Mouse (Mus musculus) heart, postnatal 0 days (tissue): ENCODE data around the gene Elfn1. TPM values are rescaled to one million over a fixed set of nuclear protein-coding genes. Genes with fewer than 3 reads are reported as not detected.
A peak's percentile ranks its signal among the peaks of the same experiment; 100 is the strongest.

Experiments used
- ATAC-seq: fragments of 200-750 bp; cut with Nextera tagmentation; 2 replicates; pipeline ENCODE4 v1.8.0; 2017; ENCODE audit warnings: low read depth, moderate number of reproducible peaks, moderate library complexity; ENCODE audit not compliant: insufficient read depth
- DNase-seq: peaks from one replicate; pipeline ENCODE4 v3.0.0-alpha.2; 2016; ENCODE audit warnings: low spot score
- H3K27ac ChIP-seq: fragments of 300-500 bp; sonication (generic); 2 replicates; pipeline ENCODE4 v1.5.1; 2014; ENCODE audit warnings: low read depth, mild to moderate bottlenecking
- H3K27me3 ChIP-seq: fragments of 300-500 bp; sonication (generic); 2 replicates; pipeline ENCODE4 v1.6.1; 2014; ENCODE audit warnings: low read length, mixed read lengths; ENCODE audit not compliant: control insufficient read depth, insufficient read depth
- H3K36me3 ChIP-seq: fragments of 300-500 bp; sonication (generic); replicated peaks from 2 replicates; pipeline ENCODE4 v1.6.1; 2014; ENCODE audit warnings: low read length, mixed read lengths; ENCODE audit not compliant: control insufficient read depth, insufficient read depth
- H3K4me1 ChIP-seq: fragments of 300-500 bp; sonication (generic); 2 replicates; pipeline ENCODE4 v1.6.1; 2014; ENCODE audit warnings: antibody characterized with exemption; ENCODE audit not compliant: control insufficient read depth, insufficient read depth
- H3K4me2 ChIP-seq: fragments of 300-500 bp; sonication (generic); 2 replicates; pipeline ENCODE4 v1.6.1; 2014; ENCODE audit warnings: low read depth, mild to moderate bottlenecking, low read length, moderate library complexity
- H3K4me3 ChIP-seq: fragments of 300-500 bp; sonication (generic); 2 replicates; pipeline ENCODE4 v1.5.1; 2014; ENCODE audit warnings: low read depth, low read length
- H3K9ac ChIP-seq: fragments of 300-500 bp; sonication (generic); replicated peaks from 2 replicates; pipeline ENCODE4 v1.6.1; 2014; ENCODE audit warnings: low read depth, low read length, mixed read lengths
- H3K9me3 ChIP-seq: fragments of 300-500 bp; sonication (generic); replicated peaks from 2 replicates; pipeline ENCODE4 v1.6.1; 2016; ENCODE audit warnings: low read length; ENCODE audit not compliant: control insufficient read depth
- CTCF ChIP-seq: IDR thresholded peaks from 2 replicates; pipeline ENCODE4 v1.5.1; 2016; ENCODE audit warnings: antibody characterized with exemption, control low read depth, low read depth
- EP300 ChIP-seq: IDR thresholded peaks from 2 replicates; pipeline ENCODE4 v1.6.1; 2016; ENCODE audit warnings: antibody characterized with exemption, low read depth
- WGBS: fragments of 180-500 bp; shearing (Covaris S2); extraction: QIAGEN DNeasy Blood & Tissue Kit; methylation state at CpG from one replicate; pipeline ENCODE4 v1.1.7; 2014; 5-methylcytosine and 5-hydroxymethylcytosine counted together
- polyA plus RNA-seq: library from polyadenylated mRNA; unstranded; fragments of >200 nt; fragmentation: Nextera tagmentation; extraction: Ambion mirVana; gene quantifications from 2 replicates; pipeline ENCODE4 v1.2.1, GENCODE M21; 2015
- total RNA-seq: library from RNA; depleted of rRNA; stranded (reverse); fragments of >200 nt; gene quantifications from 2 replicates; pipeline ENCODE4 v1.2.3, GENCODE M21; 2014; ENCODE audit warnings: low replicate concordance; rRNA removed

Elfn1 gene
- total RNA-seq = 1.3 and 1.9 TPM in 2 replicates
- 0.07 and 0.10 TPM in 2 replicates for polyA plus RNA-seq

GRCm38 (mm10) chr5:139907714-139908242 lies at the start of gene Elfn1:
Gene Elfn1 (plus strand): TSS chr5:139907943.
- H3K27me3 ChIP-seq = peaks cover 88% of the 10 kb centered on the region
- WGBS = under 1% methylated on average over 33 of the region's 33 CpGs

GRCm38 (mm10) chr5:139860328-139861104 lies 47.2 kb upstream of the Elfn1 start:
- Histone ChIP-seq H3K27ac (no peak overlapping the region), H3K4me3 (no peak overlapping the region), H3K9ac (no peak overlapping the region), H3K27me3 (no peaks in the 10 kb centered on the region), H3K4me2 (no peak overlapping the region), H3K4me1 (peaks cover 6% of the 10 kb centered on the region), H3K36me3 (no peaks in the 10 kb centered on the region), H3K9me3 (no peaks in the 10 kb centered on the region)
- DNase-seq (no peak), ATAC-seq (no peak; the same call in 1 of the 2 replicates)
- whole genome bisulfite sequencing = 45% methylated on average over 15 of the region's 15 CpGs
- TF ChIP-seq EP300 = no peak
- TF ChIP-seq CTCF = no peak

More at GRCm38 (mm10) chr5:139907714-139908242, at the start of gene Elfn1:
- ATAC-seq = peak; percentile 18; the same call in 1 of the 2 replicates
- TF ChIP-seq CTCF (no peak), EP300 (no peak)
- Histone ChIP-seq H3K36me3 (no peaks in the 10 kb centered on the region), H3K4me2 (peak within 1 kb of the TSS; percentile 97), H3K4me3 (peak within 1 kb of the TSS; percentile 68), H3K27ac (no peak within 1 kb of the TSS), H3K9me3 (no peaks in the 10 kb centered on the region), H3K9ac (peak within 1 kb of the TSS; percentile 58), H3K4me1 (peaks cover 18% of the 10 kb centered on the region)
- DNase-seq = no peak

- no peak overlapping the region for H3K4me3 ChIP-seq
- TF ChIP-seq CTCF (no peak), EP300 (no peak)
- ATAC-seq (no peak), DNase-seq (peak; percentile 71)
- WGBS = 15% methylated on average over 4 of the region's 4 CpGs
- H3K9ac ChIP-seq = no peak overlapping the region
- H3K4me2 ChIP-seq = no peak overlapping the region
- peaks cover 6% of the 10 kb centered on the region for H3K4me1 ChIP-seq
- H3K9me3 ChIP-seq = no peaks in the 10 kb centered on the region
- H3K27me3 ChIP-seq = no peaks in the 10 kb centered on the region
- no peaks in the 10 kb centered on the region for H3K36me3 ChIP-seq
- H3K27ac ChIP-seq = no peak overlapping the region
Observed at GRCm38 (mm10) chr5:139862759-139863158, 45.0 kb upstream of the Elfn1 start.

- WGBS = 16% methylated on average over 3 of the region's 4 CpGs
- no peaks in the 10 kb centered on the region for H3K4me1 ChIP-seq
- no peaks in the 10 kb centered on the region for H3K36me3 ChIP-seq
- H3K27ac ChIP-seq = no peak overlapping the region
- no peaks in the 10 kb centered on the region for H3K27me3 ChIP-seq
- H3K9me3 ChIP-seq = no peaks in the 10 kb centered on the region
- H3K9ac ChIP-seq = no peak overlapping the region
- peak; percentile 39; the same call in 1 of the 2 replicates for ATAC-seq
- no peak overlapping the region for H3K4me2 ChIP-seq
- no peak overlapping the region for H3K4me3 ChIP-seq
- DNase-seq = no peak
- TF ChIP-seq EP300 (no peak), CTCF (no peak)
Observed at GRCm38 (mm10) chr5:139870886-139871285, 36.9 kb upstream of the Elfn1 start.

- DNase-seq = no peak
- Histone ChIP-seq H3K27me3 (no peaks in the 10 kb centered on the region), H3K9me3 (no peaks in the 10 kb centered on the region), H3K27ac (no peak overlapping the region), H3K4me3 (no peak overlapping the region), H3K36me3 (no peaks in the 10 kb centered on the region), H3K4me1 (no peaks in the 10 kb centered on the region), H3K9ac (no peak overlapping the region), H3K4me2 (no peak overlapping the region)
- no peak for ATAC-seq
- TF ChIP-seq CTCF (no peak), EP300 (no peak)
- whole genome bisulfite sequencing = 83% methylated on average over 1 of the region's 1 CpGs
Observed at GRCm38 (mm10) chr5:139871526-139871925, 36.2 kb upstream of the Elfn1 start.
